Mouse (Mus musculus): ENCODE measurements at regions not wholly inside any gene's neighbourhood (a gene's known extent, or its start where the extent isn't known, plus 50 kb on each side); places are given as distances from the start of the nearest gene placed in this dataset. TPM values are rescaled to one million over a fixed set of nuclear protein-coding genes. Genes with fewer than 3 reads are reported as not detected.
A peak's percentile ranks its signal among the peaks of the same experiment; 100 is the strongest.
"Not testable (repeated sequence)": the region's sequence is repeated elsewhere in the genome, so short reads cannot be mapped to it uniquely, and the experiment has no call there.

DNA sequence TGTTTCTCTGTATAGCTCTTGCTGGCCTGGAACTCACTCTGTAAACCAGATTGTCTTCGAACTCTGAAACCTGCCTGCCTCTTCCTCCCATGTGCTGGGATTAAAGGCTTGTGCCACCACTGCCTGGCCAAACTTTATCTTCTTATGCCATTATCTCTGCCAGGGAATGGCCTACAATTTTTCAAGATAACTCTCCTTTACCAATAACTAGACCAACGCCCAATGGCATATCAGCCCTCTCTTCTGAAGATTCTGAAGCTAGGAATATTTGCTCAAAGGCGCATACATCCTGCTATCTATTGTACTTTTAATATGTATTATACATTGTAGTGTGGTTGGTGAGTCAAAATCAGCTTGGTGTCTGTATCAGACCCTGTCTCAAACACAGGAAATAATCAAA is 235.4 kb upstream of the Cts3 start:
- 91% methylated on average over 3 of the region's 3 CpGs for WGBS
- H3K4me1 ChIP-seq; H3K27ac ChIP-seq; H3K27me3 ChIP-seq (ENCODE audit: low read depth, poor library complexity, severe bottlenecking); H3K4me3 ChIP-seq; H3K9me3 ChIP-seq (replicated peaks); DNase-seq (ENCODE audit: low spot score): not testable (repeated sequence)
- peaks cover 14% of the 10 kb centered on the region for H3K36me3 ChIP-seq

DNA sequence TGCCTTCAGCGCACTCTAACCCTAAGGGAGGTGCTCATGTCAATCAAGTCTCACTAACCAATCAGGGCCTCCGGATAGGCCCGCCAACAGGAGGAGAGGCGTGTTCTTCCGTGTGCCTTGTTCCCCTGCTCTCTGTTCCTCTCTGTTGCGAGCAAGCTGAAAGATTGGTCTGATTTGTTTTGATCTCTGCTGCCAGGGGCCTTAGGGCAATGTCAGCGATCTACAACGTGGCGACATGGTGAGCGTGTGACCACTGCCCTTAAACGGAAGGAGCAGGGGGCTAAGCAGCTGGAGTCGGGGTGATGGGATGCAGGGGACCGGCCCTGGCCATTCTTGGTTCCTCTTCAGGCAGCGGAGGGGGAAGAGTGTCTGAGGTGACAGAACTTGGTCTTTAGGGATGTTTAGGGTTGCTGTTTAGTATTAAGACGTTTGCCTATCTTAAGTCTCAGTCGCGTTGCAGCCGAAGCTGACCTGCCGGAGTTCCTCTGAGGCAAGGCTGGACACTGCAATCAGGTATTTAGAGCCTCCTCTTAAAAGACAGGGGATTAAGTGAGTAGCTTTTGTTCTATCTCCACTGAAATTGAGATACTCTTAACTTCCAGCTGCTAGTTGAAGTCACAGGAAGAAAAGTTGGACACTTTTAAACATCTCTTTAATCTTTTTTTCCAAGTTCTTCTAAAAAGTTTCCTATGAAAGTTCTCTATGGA is 234.4 kb upstream of the Cts3 start:
- not testable (repeated sequence) for H3K36me3 ChIP-seq; H3K9me3 ChIP-seq (replicated peaks); H3K4me1 ChIP-seq; H3K27me3 ChIP-seq (ENCODE audit: low read depth, poor library complexity, severe bottlenecking)
- H3K27ac ChIP-seq: peak overlapping the region; percentile 82
- DNase-seq (ENCODE audit: low spot score): peak; percentile 63
- H3K4me3 ChIP-seq: peak overlapping the region; percentile 58
- WGBS: under 1% methylated on average over 19 of the region's 19 CpGs

DNA sequence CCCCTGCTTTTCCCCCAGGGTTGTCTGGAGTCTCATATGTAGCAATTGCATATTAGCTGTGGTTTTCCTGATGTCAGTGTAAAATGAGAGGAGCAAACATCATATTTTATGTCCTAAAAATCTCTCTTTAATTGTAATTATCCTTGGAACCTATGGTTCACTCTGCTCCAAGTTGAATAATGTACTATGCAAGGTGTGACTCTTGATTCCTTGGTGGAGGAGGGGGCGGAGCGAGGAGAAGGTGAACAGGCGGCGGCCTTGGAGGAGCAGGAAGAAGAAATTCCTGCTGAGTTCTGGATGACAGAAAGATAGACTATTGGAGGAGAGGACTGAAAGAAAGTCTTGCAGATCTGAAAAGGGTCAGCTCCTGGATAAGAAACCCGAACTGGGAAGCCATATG is 233.8 kb upstream of the Cts3 start:
- H3K4me1 ChIP-seq; H3K9me3 ChIP-seq (replicated peaks); H3K27me3 ChIP-seq (ENCODE audit: low read depth, poor library complexity, severe bottlenecking); H3K36me3 ChIP-seq; DNase-seq (ENCODE audit: low spot score): not testable (repeated sequence)
- 24% methylated on average over 5 of the region's 5 CpGs for WGBS
- Histone ChIP-seq H3K4me3 (peak overlapping the region; percentile 58), H3K27ac (peak overlapping the region; percentile 82; the same call in 1 of the 2 replicates)

DNA sequence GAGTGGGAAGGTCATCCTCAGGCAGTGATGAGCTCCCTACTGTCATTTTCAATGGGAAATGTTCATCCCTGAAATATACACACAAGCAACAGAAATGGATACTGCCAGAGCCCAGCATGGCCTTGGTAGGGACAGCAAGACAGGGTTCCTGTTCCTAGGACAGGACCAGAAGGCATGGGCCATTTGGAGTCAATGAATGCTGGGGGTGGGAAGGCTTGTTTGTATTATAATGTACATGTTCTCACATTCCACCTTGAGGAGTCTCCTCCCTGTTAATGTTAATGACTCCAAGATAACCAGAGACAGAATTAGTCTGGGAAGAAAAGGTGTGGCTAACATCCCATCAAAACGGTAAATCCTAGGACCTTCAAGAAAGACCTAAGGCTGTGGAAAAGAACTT is 193.5 kb upstream of the Cts3 start:
- not testable (repeated sequence) for DNase-seq (ENCODE audit: low spot score); H3K36me3 ChIP-seq; H3K27me3 ChIP-seq (ENCODE audit: low read depth, poor library complexity, severe bottlenecking); H3K9me3 ChIP-seq (replicated peaks); H3K4me1 ChIP-seq; H3K4me3 ChIP-seq; H3K27ac ChIP-seq
- 82% methylated on average over 1 of the region's 1 CpGs for WGBS

Small RNA genes in the stretch of these regions (microRNA-seq; reads per million reads assigned to microRNA genes)
- not detected for gene Gm23739
